Mouse (Mus musculus) activated CD4-positive, CD25-positive, alpha-beta regulatory T cell, adult 4 months (primary cell): ENCODE measurements around the gene Fam221a. TPM values are rescaled to one million over a fixed set of nuclear protein-coding genes. Genes with fewer than 3 reads are reported as not detected.

Experiments used
- ATAC-seq: one replicate; pipeline ENCODE4 v1.8.0; 2017
- polyA plus RNA-seq, 2 experiments: library from polyadenylated mRNA; unstranded; fragments of 100-300 nt; shearing (Covaris generic); gene quantifications; one replicate each; pipeline ENCODE4 v1.2.1; 2017

The Fam221a gene
- 1 to 10 TPM; 3.9 to 4.9 TPM for polyA plus RNA-seq

GRCm38 (mm10) chr6:49367159-49368054 is at the start of gene Fam221a:
Gene Fam221a, plus strand, starts transcription at chr6:49367739.
- peak; percentile 92 for ATAC-seq

- peak; percentile 97 for ATAC-seq
Observed at GRCm38 (mm10) chr6:49318966-49319594, 48.5 kb upstream of the Fam221a start, which contains the start of gene Ccdc126. Gene Ccdc126, plus strand, starts transcription at chr6:49319274.

DNA sequence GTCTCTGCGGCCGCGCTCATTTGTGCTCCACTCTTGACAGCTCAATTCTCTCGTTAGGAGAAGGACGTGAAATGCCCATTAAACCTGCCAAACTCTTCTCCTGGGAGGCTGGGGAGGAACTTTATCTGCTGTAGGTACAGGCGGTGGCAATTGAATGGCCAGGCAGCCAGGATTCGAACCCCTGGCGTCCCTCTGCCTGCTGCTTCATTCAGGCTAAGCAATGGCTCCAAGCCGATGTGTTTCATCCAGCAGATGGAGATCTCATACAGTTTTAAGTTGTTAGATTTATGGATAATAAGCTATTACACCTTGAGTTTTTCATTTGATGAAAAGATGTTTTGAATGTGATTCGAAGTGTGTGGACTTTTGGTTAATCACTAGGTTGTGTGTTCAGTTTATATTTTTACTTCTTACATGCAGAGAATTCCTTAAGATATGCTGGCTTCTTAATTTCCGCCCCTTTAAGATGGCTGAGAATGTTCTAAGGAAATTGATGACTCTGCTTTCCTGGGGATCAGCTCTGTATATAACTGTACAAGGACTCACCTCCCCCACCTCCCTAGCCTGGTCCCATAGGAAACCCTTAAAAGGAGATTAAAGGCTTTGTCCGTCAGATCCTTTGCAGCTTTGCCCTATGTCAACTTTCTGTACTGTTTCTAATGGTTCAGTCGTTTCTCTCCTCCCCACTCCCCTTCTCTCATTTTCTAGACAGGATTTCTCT is 47.8 kb upstream of the Fam221a start:
- no peak for ATAC-seq

- ATAC-seq: peak; percentile 4
Observed at GRCm38 (mm10) chr6:49321341-49321740, 46.2 kb upstream of the Fam221a start.

DNA sequence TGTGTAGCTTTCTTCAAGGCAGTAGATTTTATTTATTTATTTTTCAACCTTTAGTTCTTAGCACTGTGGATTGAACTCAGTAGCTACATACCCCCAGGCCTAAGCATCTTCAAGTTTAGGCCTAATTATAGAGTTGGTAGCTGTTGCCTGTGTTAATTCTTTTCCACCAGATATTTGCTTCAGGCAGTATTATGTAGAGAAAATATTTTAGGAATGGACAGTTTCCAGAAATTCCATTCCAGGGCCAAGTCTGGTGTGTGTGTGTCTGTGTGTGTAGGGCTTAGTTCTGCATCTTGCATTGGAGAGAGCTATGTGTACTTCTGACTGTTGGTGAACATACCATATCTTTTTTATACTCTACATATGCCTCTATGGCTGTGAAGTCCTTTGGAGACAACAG is 45.5 kb upstream of the Fam221a start:
- no peak for ATAC-seq

DNA sequence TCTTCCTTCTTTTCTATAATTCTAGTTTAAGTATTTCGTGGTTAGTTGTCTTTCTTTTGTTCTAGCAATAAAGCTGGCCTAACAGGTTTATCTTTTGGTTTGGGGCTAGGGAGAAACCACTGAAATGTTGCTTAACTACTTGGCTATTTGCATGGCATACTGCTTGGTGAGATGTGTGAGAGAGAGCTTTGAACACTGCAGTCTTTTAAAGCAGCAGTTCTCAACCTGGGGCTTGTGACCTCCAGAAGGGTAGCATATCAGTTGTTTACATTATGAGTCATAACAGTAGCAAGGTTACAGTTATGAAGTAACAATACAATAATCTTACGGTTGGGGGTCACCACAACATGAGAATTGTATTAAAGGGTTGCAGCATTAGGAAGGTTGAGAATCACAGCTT is 44.6 kb upstream of the Fam221a start:
- ATAC-seq: no peak

DNA sequence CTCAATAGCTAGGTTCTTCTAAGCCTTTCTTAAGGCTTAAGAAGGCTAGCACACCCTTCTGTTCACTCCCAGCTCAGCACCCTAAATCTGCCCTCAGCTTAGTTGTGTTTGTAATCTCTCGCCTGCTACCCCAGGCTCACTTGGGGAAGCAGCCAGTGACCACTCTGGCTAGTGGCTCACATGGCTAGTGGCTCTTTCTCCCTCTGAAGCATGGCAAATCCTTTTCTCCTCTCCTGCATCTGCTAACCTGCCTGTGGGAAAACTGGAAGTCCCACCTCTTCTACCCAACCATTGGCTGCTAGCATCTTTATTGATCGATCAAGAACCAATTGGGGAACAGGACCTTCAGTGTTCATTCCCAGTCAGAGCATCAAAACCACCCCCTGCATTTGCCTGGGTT is 43.0 kb upstream of the Fam221a start:
- ATAC-seq: no peak

DNA sequence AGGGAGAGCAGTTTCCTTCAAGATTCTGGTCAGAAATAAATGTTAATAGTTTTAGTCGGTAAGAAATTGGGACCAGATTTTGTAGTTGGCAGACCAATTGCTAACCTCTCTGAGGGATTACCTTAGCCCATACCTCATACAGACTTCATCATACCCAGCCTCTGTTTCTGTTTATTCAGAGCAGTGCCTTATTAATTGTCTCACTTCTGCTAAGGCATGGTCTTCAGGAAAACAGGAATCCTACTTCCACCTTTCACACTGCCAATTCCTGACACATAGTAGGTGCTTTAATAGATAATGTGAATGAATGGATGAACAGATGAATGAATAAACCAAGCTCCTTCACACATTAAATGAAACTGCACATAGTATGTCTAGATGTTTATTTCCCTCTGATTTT is 42.2 kb upstream of the Fam221a start:
- ATAC-seq: no peak

DNA sequence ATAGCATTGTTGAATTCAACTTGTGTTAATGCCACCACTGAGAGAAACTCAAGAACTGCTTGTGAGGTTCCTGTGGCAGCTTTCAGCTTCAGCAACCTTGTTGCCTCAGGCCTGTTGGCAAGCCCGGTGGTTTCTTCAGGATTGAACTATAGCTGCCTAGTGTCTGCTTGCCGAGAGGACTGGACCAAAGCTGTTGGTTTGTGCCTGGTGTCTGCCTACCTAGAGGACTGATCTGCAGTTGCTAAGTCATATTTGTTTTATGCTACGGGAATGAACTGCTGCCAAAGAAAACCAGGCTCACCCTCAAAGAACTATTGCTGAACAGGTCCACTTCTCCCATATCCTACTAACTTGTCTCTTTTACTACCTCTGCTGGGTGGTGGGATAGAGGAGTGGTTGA is 40.7 kb upstream of the Fam221a start:
- ATAC-seq: no peak

GRCm38 (mm10) chr6:49331369-49332059 is 36.0 kb upstream of the Fam221a start:
- ATAC-seq: no peak

- no peak for ATAC-seq
Observed at GRCm38 (mm10) chr6:49332060-49332370, 35.5 kb upstream of the Fam221a start.

DNA sequence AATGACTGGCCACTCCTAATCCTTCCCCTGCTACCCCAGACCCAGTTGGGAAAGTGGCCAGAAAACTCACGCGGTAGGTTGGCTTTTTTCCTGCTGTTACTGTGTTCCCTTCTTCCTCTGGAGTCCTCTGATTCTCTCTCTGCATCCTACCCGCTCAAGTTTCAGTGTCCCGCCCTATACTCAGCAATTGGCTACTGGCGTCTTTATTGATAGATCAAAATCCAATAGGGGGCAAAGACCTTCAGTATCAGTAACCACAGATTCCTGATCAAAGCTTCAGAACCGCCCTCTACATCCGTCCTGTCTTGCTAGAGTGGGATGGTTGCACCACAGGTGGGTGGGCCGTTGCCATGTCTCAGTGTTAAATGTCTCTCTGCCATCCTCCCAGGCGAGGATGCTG is 29.0 kb upstream of the Fam221a start:
- no peak for ATAC-seq

DNA sequence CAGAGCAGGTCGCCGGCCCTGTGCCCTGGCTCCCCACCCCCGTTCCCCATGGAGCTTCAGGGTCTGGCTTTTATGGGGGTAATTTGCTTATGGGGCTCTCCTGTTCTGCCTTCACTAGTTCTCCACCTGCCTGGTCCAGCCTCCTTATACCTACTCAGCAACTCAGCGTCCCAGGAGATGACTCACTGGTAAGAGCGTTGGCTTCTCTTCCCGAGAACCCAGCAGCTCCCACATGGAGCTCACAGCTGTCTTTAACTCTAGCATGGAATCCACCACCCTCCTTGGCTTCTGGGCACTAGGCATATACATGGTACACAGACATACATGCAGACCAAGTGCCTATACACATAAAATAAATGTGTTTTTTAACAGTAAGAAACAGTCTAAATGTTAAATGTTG is 28.4 kb upstream of the Fam221a start:
- no peak for ATAC-seq

- ATAC-seq: no peak
Observed at GRCm38 (mm10) chr6:49343737-49344469, 23.6 kb upstream of the Fam221a start.

DNA sequence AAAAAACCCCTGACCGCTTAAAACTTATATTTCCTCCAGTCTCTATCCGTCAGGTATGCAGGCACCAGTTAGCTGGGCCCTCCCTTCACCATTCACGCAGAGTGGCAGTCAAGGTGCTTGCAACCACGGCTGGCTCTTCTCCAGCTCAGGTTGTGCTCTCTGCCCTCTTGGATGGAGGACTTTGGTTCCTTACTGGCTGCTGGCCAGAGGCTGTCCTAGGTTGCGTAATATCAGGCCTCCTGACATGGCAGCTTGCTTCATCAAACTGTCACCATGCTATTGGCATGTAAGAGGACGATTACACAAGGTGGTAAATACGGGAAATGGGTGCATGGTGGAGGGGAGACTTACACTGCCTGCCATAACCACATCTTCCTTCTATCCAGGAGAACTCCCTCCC is 17.7 kb upstream of the Fam221a start:
- ATAC-seq: no peak

- no peak for ATAC-seq
Observed at GRCm38 (mm10) chr6:49354613-49355012, 12.9 kb upstream of the Fam221a start.

DNA sequence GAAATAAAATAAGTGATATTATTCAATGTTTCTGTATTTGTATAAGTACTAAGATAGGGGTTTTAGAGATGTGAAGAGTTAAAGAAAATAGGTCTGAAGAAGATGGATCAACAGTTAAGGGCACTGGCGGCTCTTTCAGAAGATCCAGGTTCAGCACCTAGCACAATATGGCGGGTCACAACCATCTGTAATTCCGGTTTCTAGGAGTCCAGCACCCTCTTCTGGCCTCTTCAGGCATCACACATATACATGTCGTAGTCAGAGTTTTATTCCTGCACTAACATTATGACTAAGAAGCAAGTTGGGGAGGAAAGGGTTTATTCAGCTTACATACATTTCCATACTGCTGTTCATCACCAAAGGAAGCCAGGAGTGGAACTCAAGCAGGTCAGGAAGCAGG is 12.4 kb upstream of the Fam221a start:
- ATAC-seq: no peak

- peak; percentile 49 for ATAC-seq
Observed at GRCm38 (mm10) chr6:49360420-49360819, 7.1 kb upstream of the Fam221a start.

DNA sequence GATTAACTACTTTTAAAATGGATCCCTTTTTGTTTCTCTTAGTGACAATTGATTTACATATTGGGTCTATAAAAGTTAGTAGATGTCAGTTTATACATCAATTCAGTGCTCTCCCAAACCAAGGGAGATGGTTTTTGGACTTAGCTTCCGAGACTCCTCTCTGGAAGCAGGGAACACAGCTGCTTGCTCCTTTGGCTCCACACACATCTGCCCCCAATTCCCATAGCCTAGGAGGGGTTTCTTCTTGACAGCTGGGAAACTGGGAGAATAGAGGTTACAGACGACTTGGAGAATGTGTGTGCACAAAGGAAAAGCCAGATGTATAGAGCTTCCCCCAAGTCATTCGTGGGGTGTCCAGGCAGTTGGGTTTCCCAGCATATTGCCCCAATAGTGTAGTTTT is 673 bp downstream of the Fam221a start:
- no peak for ATAC-seq

DNA sequence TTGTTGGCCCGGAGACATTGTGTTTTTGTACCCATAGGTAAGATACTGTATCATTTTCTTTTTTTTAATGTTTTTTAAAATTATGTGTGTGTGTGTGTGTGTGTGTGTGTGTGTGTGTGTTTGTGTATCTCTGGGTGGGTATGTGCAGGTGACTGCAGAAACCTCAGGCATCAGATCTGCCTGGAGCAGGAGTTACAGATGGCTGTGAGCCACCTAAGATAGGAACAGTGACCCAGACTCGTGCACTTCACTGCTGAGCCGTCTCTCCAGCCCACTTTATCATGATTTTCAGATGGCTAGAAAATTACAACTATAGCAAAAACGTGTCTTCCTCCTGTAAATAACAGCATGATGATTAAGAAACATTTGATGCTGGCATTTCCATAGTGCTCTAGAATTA is 5.2 kb downstream of the Fam221a start:
- no peak for ATAC-seq

- no peak for ATAC-seq
Observed at GRCm38 (mm10) chr6:49373943-49374342, 6.4 kb downstream of the Fam221a start.

DNA sequence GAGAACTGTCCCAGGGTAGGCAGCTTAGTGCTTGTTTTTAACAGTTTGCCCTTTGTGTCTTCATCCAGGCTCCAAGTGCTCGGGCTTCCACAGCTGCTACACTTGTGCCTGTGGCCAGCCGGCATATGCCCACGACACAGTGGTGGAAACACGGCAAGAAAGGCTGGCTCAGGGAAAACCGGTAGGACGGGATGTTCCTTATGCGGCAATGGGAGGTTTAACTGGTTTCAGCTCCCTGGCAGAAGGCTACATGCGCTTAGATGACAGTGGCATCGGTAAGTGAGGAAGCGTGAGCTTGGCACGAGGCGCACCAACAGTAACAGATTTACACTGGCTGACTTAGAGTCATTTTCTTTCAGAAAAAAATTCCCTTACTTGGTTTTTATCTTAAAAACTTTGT is 10.8 kb downstream of the Fam221a start:
- ATAC-seq: no peak
